Mouse (Mus musculus): Measurements from ENCODE around the gene Vmn2r121.

The Vmn2r121 gene
- long read RNA-seq, experiment 1, result 0 reads
- long read RNA-seq, experiment 2, result 0 reads

- intact Hi-C loops (cut with DNase I), result no loop called here
These were observed at the start of gene Vmn2r121 for GRCm38 (mm10) chrX:124135852-124136251. Vmn2r121 (minus strand) TSS chrX:124135952.

All from adrenal gland (tissue).